Mouse (Mus musculus): ENCODE measurements around the gene Itpa. TPM values are rescaled to one million over a fixed set of nuclear protein-coding genes. Genes with fewer than 3 reads are reported as not detected.
A peak's percentile ranks its signal among the peaks of the same experiment; 100 is the strongest.

Gene Itpa
- polyA plus RNA-seq, 1 experiment: 16.2 TPM

- TF ChIP-seq POLR2A (IDR thresholded peaks at IDR 0.05; ENCODE audit: low read depth, low read length) (no peak), CTCF (IDR thresholded peaks at IDR 0.05; ENCODE audit: extremely low read depth, insufficient read length, insufficient replicate concordance, low read depth, low read length) (no peak)
These were observed 34.3 kb upstream of the Itpa start for GRCm38 (mm10) chr2:130632887-130633675.

GRCm38 (mm10) chr2:130634006-130634738 is 33.2 kb upstream of the Itpa start:
- Histone ChIP-seq H3K36me3 (ENCODE audit: control insufficient read depth, insufficient read depth, low read length) (peaks cover 7% of the 10 kb centered on the region; the same call in 1 of the 2 replicates), H3K4me3 (ENCODE audit: low read depth, low read length) (peak overlapping the region; percentile 27; the same call in 1 of the 2 replicates), H3K27ac (ENCODE audit: insufficient read depth, low read depth, low read length) (no peak overlapping the region), H3K4me1 (ENCODE audit: control insufficient read depth, insufficient read depth, insufficient read length, low read length) (peaks cover 30% of the 10 kb centered on the region), H3K27me3 (ENCODE audit: control insufficient read depth, insufficient read depth, low read length) (no peaks in the 10 kb centered on the region)
- WGBS: 69% methylated on average over 14 of the region's 14 CpGs
- TF ChIP-seq CTCF (IDR thresholded peaks at IDR 0.05; ENCODE audit: extremely low read depth, insufficient read length, insufficient replicate concordance, low read depth, low read length) (no peak), POLR2A (IDR thresholded peaks at IDR 0.05; ENCODE audit: low read depth, low read length) (no peak)

More at GRCm38 (mm10) chr2:130632887-130633675, 34.3 kb upstream of the Itpa start:
- peaks cover 26% of the 10 kb centered on the region for H3K4me1 ChIP-seq (ENCODE audit: control insufficient read depth, insufficient read depth, insufficient read length, low read length)
- WGBS: 78% methylated on average over 5 of the region's 5 CpGs
- H3K4me3 ChIP-seq (ENCODE audit: low read depth, low read length): no peak overlapping the region
- H3K27me3 ChIP-seq (ENCODE audit: control insufficient read depth, insufficient read depth, low read length): no peaks in the 10 kb centered on the region
- H3K27ac ChIP-seq (ENCODE audit: insufficient read depth, low read depth, low read length): no peak overlapping the region
- H3K36me3 ChIP-seq (ENCODE audit: control insufficient read depth, insufficient read depth, low read length): peaks cover 7% of the 10 kb centered on the region; the same call in 1 of the 2 replicates

GRCm38 (mm10) chr2:130634739-130635411 is 32.5 kb upstream of the Itpa start:
- TF ChIP-seq CTCF (IDR thresholded peaks at IDR 0.05; ENCODE audit: extremely low read depth, insufficient read length, insufficient replicate concordance, low read depth, low read length) (no peak), POLR2A (IDR thresholded peaks at IDR 0.05; ENCODE audit: low read depth, low read length) (no peak)
- WGBS: 51% methylated on average over 38 of the region's 38 CpGs
- H3K36me3 ChIP-seq (ENCODE audit: control insufficient read depth, insufficient read depth, low read length): peaks cover 7% of the 10 kb centered on the region; the same call in 1 of the 2 replicates
- H3K27ac ChIP-seq (ENCODE audit: insufficient read depth, low read depth, low read length): no peak overlapping the region
- peak overlapping the region; percentile 27 for H3K4me3 ChIP-seq (ENCODE audit: low read depth, low read length)
- no peaks in the 10 kb centered on the region for H3K27me3 ChIP-seq (ENCODE audit: control insufficient read depth, insufficient read depth, low read length)
- peaks cover 30% of the 10 kb centered on the region for H3K4me1 ChIP-seq (ENCODE audit: control insufficient read depth, insufficient read depth, insufficient read length, low read length)

- H3K4me3 ChIP-seq (ENCODE audit: low read depth, low read length): peak overlapping the region; percentile 80
- H3K36me3 ChIP-seq (ENCODE audit: control insufficient read depth, insufficient read depth, low read length): peaks cover 7% of the 10 kb centered on the region; the same call in 1 of the 2 replicates
- TF ChIP-seq CTCF (IDR thresholded peaks at IDR 0.05; ENCODE audit: extremely low read depth, insufficient read length, insufficient replicate concordance, low read depth, low read length) (no peak), POLR2A (IDR thresholded peaks at IDR 0.05; ENCODE audit: low read depth, low read length) (no peak)
- WGBS: 20% methylated on average over 21 of the region's 21 CpGs
- H3K4me1 ChIP-seq (ENCODE audit: control insufficient read depth, insufficient read depth, insufficient read length, low read length): peaks cover 30% of the 10 kb centered on the region
- no peaks in the 10 kb centered on the region for H3K27me3 ChIP-seq (ENCODE audit: control insufficient read depth, insufficient read depth, low read length)
- 0 out of 2 replicates have a peak overlapping the region, but pooled peaks have one; percentile 14 for H3K27ac ChIP-seq (ENCODE audit: insufficient read depth, low read depth, low read length)
These were observed 31.6 kb upstream of the Itpa start for GRCm38 (mm10) chr2:130635847-130636246.

GRCm38 (mm10) chr2:130638101-130638611 is 29.3 kb upstream of the Itpa start:
- TF ChIP-seq CTCF (IDR thresholded peaks at IDR 0.05; ENCODE audit: extremely low read depth, insufficient read length, insufficient replicate concordance, low read depth, low read length) (no peak), POLR2A (IDR thresholded peaks at IDR 0.05; ENCODE audit: low read depth, low read length) (no peak; the same call in 1 of the 2 replicates)
- peak overlapping the region; percentile 92 for H3K27ac ChIP-seq (ENCODE audit: insufficient read depth, low read depth, low read length)
- H3K4me1 ChIP-seq (ENCODE audit: control insufficient read depth, insufficient read depth, insufficient read length, low read length): peaks cover 36% of the 10 kb centered on the region
- peak overlapping the region; percentile 80 for H3K4me3 ChIP-seq (ENCODE audit: low read depth, low read length)
- H3K27me3 ChIP-seq (ENCODE audit: control insufficient read depth, insufficient read depth, low read length): no peaks in the 10 kb centered on the region
- 17% methylated on average over 16 of the region's 16 CpGs for WGBS
- peaks cover 7% of the 10 kb centered on the region; the same call in 1 of the 2 replicates for H3K36me3 ChIP-seq (ENCODE audit: control insufficient read depth, insufficient read depth, low read length)

- Histone ChIP-seq H3K4me1 (ENCODE audit: control insufficient read depth, insufficient read depth, insufficient read length, low read length) (peaks cover 34% of the 10 kb centered on the region), H3K27ac (ENCODE audit: insufficient read depth, low read depth, low read length) (peak overlapping the region; percentile 92), H3K4me3 (ENCODE audit: low read depth, low read length) (no peak overlapping the region), H3K36me3 (ENCODE audit: control insufficient read depth, insufficient read depth, low read length) (peaks cover 6% of the 10 kb centered on the region; the same call in 1 of the 2 replicates), H3K27me3 (ENCODE audit: control insufficient read depth, insufficient read depth, low read length) (no peaks in the 10 kb centered on the region)
- TF ChIP-seq POLR2A (IDR thresholded peaks at IDR 0.05; ENCODE audit: low read depth, low read length): no peak
- TF ChIP-seq CTCF (IDR thresholded peaks at IDR 0.05; ENCODE audit: extremely low read depth, insufficient read length, insufficient replicate concordance, low read depth, low read length): no peak
- 37% methylated on average over 6 of the region's 6 CpGs for WGBS
These were observed 28.1 kb upstream of the Itpa start for GRCm38 (mm10) chr2:130639276-130639675.
